Mouse (Mus musculus): ENCODE data around the gene Slc7a11.

Gene Slc7a11

DNA sequence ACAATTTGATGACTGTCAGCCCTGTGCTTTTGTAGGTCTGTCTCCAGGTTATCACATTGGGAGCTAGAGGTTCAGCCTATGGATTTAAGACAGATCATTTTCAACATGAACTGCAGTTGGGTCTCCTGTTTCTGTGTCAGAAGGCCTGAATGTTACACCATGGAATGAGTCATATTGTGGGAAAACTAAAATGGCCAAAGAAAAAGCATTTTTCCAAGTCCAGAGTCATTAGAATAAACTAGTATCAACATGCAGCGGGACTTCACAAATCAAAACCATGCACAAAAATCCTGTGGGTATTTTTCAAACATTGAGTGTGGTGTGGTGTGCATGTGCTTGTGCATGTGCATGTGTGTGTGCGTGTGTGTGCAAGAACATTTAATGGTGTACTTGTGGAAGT is 482.8 kb downstream of the Slc7a11 start:
- no peak for DNase-seq

- no peak for DNase-seq
Measured at GRCm38 (mm10) chr3:49946845-49947244, 496.6 kb downstream of the Slc7a11 start.

- no peak for DNase-seq
Measured at GRCm38 (mm10) chr3:49944783-49945182, 498.6 kb downstream of the Slc7a11 start.

- no peak for DNase-seq
Measured at GRCm38 (mm10) chr3:49937611-49938010, 505.8 kb downstream of the Slc7a11 start.

GRCm38 (mm10) chr3:49929496-49929895 is 513.9 kb downstream of the Slc7a11 start:
- DNase-seq, result no peak

DNA sequence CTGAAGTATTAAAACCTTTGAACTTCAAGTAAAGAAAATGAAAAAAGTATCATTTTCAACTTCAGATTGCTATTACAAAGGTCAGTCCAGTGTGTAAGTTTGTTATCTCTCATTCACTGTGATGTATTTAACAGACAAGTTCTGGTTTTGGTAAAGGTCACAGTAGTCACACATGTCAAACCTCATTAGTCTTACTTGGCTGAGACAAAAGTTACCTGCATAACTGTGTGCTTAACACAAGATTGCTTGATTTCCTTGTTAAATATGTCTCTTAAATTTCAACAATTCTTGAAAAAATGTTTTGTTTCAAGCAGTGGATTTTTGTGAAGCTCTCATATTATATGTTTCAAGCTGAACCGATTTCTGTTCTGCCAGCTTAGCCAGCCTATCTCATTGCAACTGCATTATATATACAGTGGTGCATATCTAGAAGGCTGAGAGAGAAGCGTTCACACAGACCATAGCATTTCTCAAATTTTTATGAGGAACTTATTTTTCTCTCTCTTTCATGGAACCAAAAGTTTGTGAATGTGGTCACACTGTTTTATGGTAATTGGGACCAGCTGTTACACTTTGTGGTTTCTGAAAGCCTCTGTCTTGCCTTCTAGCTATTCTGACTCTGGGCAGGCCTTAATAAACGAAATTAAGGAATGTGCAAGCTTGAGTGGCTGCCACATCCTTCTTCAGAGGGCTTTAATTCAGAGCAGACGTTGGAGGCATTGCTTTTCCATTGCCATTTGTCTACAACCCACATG is 514.7 kb downstream of the Slc7a11 start:
- no peak for DNase-seq

DNA sequence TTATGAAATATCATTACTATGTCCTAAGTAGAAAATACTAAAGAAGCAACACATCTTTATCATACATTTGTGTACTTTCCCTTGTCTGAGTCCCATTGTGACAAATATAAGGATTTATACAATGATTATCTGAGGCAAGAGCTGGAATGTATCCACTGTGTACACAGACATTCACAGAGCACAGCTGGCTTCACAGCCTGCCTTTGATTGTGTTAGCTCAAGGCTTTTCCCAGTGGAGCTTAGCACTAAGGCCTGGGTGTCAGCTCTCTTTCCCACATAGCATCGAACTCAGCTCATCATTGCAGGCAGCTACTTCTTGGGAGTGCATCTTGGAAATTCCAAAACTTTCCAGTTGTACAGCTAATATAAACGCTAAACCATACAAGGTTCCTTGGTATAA is 529.5 kb downstream of the Slc7a11 start:
- DNase-seq, result no peak

DNA sequence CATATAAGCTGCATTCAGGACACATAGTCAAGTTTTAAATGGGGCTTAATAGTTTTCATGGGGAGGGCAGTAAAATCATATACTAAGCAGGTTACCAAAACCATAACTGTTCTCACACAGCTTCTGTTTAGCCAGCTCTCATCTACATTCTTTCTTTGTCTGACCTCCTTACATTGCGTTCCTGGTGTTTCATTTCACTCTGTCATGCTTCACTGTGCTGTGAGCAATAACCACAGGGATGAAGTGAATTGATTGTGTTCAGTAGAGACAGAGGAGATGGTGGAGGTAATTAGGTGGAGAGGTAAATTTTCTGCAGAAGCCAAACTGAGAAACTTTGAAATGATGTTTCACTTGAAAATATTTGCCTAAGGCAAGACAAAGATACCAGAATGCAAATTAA is 532.5 kb downstream of the Slc7a11 start:
- no peak for DNase-seq

DNA sequence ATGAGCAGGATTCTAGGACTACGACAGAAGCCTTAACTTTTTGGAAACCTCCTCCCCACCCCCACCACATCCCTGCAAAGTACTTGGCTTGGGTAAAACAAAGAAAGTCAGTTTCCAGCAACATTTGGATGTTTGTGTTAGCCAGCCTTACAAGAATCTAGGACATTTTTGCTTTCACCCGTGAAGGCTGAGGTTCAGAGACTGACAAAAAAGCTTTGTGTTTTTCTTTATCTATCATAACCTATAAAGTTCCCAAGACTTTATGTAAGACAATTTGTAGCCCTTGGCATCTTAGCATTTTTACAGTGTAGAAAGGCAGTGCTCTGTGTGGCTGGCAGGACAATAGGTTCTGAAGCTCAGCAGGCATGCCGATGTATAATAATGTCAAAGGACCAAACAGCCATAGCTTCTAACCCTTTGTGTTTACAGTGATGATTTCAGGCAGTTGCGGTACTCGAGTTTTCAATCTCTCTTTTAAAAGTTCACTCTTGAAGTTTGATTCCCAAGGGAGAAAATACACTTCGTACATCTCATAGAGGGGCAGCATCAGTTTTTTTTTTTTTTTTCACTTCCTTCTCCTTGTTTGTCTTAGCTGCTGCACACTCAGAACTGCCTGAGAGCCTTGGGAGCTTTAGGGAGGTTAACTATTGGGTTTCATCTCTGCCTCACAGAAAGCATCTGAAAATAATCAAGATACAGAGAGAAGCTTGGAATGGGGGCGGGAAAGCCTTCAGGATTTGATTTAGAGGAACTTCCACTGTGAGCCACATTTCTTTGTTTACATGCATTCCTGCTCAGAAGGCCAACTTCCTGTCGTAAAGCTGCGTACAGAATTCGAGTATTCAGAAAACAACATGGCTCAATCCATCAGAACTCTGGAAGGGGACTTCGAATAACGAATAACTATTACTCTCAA is 534.7 kb downstream of the Slc7a11 start:
- no peak for DNase-seq

- DNase-seq, result no peak
Measured at GRCm38 (mm10) chr3:49893945-49894344, 549.5 kb downstream of the Slc7a11 start.

DNA sequence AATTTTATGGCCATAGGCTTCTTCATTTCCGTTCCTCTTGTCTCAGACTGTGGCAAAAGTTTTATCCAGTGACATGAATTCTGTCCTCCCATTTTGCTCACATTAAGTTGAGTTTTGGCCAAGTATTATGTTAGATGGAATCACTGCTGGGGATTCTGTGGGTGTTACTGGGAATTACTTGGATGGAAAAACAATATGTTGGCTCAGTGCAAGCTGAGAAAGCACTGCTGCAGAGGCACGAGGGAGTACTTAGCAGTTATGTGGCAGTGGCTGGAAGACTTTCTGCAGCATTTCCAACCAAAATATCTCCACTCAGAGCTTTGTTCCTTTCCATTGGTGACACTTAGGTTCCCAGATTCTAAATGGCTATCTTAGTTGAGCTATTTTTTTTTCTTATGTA is 556.1 kb downstream of the Slc7a11 start:
- no peak for DNase-seq

DNA sequence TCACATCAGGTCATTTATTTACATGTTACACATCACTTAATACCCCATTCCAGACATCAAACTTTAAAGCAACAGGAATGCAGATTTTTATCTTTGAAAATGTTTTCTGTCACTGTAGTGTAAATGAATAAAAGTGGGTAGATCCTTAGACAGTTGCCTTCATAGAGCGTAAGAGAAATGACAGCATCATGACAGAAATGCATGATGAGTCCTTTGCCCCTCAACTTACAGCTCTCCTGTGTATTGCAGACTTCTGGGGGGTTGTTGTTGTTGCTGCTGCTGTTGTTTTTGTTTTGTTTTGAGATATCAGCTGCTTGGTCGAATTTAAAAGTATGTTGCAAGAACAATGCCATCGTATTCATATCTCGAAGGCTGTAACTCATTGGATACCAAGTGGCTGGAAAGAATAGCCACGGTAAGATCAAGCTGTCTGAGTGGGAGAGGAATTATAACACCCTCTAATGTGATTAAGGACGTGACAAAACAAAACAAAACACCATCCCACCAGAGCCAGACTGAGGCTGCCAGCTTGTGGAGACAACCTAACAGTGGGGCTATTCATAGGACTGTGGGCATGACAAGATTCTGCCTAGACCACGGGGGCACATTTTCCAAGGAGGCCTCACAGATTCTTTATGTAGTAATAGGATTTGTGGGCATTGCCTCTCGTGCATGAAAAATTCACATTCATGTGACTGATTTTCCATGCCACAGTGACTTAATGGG is 557.0 kb downstream of the Slc7a11 start:
- no peak for DNase-seq

DNA sequence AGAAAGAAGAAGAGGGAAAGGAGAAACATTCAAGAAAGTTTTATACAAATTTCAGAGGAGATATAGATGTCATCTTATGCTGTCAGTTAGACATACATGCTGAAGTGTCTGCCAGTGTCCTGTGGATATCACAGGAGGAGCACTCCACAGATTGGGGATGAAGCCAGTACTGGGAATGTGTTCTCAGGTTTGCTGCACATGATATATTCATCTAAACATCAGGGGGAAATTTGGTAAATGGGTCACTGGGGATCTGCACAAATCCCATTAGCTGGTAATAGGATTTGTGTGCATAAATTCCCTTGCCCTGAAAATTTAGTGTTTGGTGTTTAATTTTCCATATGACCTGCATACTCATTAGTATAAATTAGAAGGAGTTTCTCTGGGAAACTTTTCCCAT is 562.9 kb downstream of the Slc7a11 start:
- DNase-seq, result no peak

- DNase-seq, result no peak
Measured at GRCm38 (mm10) chr3:49870786-49871185, 572.6 kb downstream of the Slc7a11 start.

DNA sequence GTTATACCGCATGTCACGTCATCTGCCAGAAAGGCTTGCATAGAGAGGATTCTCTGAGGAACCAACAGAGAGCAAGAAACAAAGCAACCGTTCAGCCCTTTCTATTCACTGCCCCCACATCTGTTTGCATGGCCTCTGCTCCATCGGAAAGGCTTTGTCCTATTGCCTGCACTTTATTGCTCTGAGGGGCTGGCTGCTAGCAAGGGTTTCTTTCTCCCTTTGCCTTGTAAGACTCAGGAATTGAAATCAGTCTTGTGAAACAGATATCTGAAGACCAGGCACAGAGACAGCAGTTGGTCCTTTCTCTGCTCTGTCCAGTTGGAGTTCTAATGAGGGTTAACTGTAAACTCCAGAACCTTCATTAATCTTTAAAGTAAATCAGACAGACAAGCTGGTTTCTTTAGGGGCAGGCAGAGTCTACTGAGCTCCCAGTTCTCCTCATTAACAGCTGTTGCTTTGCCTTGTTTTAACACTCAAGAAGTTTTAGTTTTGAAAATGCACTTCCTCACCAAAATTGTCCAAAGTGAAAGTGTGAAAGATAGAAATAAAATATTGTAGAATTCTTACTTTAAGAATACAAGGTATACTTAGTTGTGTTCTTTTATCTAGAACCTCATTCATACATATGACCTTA is 575.3 kb downstream of the Slc7a11 start:
- DNase-seq, result no peak

DNA sequence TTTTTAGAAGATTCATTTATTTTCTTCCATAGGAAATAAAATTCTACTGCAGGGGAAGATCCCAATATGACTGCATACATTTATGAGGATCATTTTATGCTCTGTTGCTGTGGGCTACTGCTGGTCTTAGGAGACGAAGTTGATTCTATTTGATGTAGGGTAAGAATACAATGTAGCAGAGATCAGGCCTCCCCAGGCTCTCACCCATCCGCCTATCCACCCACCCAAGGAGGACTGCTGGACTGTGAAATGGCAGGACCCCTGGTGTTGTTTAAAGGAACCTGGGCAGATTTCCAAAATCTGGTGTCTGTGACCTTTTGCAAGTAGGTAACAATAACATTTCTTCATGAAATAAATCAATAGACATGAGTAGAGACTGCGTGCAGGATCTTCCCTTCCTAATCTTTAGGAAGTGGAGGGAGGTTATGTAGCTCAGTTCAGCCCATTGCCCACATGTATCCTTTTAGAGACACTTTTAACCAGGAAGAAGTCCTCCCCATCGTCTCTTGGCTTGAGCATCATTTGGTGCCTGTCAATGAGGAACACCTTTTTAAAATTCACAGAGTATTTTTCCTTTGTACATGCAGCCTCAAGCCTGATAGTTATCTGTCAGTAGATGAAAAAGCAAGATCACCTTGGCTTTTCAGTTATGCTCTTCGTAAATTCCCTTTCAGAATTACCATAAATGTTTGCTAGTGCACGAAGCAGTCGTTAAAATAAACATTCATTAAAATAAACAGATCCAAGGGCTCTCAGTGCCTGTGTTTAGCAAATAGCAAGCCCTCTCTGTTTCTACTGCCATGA is 576.1 kb downstream of the Slc7a11 start:
- DNase-seq, result no peak

GRCm38 (mm10) chr3:49866061-49866515 is 577.3 kb downstream of the Slc7a11 start:
- DNase-seq, result no peak

GRCm38 (mm10) chr3:49856797-49857196 is 586.6 kb downstream of the Slc7a11 start:
- no peak for DNase-seq

GRCm38 (mm10) chr3:49854277-49854676 is 589.1 kb downstream of the Slc7a11 start:
- DNase-seq, result no peak

GRCm38 (mm10) chr3:49842971-49843370 is 600.4 kb downstream of the Slc7a11 start:
- no peak for DNase-seq

All from cerebellum, adult 9-10 months (tissue).